Mouse (Mus musculus): ENCODE results near the gene Ano7.

The Ano7 gene

DNA sequence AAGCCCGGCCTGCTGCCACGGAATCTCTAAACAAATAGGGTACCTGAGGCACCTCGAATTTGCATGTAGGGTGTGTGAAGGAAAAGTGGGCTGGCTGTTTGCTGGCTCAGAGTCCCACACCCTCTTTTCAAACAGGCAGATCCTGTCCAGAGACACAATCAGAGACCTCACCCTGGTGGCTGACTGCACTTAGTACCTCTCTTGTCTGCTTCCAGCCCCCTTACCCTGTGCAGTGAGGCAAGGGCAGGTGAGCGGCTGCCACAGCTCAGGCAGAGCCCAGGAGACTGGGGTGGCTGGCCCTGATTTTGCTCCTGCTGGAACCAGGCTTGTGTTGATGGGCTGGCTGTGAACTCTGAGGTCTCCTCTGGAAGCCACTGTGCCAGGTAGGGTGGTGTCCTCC is at the start of gene Ano7:
Gene Ano7, plus strand, starts transcription at position 266 of the 400 bp plus-strand sequence.
- DNase-seq (ENCODE audit: low read depth, low spot score): peak; percentile 34

DNA sequence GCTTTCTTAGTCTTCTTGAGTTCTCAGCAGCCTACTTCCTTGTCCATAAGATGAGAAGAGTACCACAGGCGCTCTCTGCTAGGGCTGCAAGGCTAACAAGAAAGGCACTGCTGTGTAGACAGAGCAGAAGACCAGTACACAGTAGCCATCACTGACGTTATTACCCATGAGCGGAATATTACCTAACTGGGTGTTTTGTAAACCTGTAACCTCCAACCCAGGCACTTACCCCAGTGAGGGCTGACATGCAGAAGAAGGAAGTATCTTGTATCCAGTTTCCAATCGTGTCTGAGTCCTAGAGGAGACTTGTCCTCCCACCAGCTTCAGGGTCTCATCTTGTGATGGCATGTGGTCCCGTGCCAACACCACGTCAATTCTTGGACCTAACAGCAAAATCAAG is 49.8 kb upstream of the Ano7 start:
- DNase-seq (ENCODE audit: low read depth, low spot score): no peak

DNA sequence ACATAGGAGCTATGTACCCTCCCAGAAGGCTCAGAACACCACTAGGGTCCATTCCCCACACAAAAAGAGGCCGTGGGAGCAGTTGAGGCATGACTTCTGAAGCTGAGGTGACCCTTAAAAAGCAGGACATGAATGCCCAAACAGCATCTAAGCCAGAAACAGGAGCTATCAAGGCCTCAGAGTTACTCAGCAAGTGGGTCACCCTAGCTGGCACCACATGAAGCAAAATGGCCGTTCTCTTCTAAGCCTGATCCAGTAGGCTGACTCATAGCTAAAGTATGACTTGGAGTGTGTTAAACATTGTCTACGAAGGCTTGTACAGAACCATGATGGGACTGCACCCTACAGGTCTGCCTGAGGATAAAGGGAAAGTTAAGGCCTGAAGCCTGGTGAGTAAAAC is 47.3 kb upstream of the Ano7 start:
- DNase-seq (ENCODE audit: low read depth, low spot score): no peak

DNA sequence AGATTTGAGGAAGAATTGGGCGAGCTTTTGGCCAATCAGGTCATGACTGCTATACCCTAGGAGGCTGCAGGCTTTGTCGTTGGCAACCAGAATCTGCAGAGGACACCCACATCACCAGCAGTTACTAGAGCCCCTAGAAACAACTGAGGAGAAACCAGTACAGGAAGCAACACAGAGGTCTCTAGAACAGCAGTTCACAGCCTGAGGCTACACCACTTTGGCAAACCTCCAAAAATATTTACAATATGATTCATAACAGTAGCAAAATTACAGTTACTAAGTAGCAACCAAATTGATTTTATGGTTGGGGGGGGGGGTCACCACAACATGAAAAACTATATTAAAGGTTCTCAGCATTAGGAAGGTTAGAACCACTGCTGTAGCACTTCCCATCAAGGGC is 39.1 kb upstream of the Ano7 start:
- DNase-seq (ENCODE audit: low read depth, low spot score): no peak

DNA sequence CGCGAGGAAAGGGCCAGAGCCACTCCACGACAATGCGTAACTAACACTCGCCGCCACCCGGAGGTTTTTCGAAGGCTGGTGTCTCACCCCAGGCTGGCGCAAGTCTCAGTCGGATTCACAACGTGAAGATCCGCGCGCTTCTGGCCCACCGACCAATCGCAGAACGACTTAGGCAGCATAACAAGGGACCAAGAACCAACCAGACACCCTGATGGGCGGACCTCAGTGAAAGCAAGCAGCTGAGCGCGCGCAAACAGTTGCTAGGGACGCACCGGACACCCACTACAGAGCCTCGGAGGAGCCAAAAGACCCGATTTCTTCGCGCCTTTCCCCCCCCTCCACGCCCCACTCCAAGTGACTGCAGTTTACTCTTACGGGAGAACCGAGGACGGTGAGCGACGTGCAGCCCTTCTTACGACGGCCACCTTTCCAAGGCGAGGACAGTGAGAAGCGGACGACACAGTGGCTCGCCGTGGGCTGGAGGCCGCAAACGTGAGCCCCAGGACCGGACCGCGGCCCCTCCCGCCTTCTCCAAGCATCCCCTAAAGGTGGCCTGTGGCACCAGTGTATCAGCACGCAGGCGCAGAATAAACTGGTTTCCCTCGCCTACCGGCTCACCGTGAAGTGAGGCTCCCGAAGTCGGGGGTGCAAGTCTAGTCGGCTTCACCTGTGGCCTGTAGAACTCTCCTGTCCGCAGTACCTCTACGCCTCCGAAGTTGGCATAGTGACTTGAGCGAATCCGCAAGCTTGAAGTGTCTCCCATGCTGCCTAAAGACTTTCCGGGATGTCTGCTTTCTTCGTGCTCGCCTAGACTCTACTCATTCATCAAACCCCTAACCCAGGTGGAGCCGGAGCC is 30.9 kb upstream of the Ano7 start, which contains the start of the genes Ppp1r7 and Pask:
Gene Ppp1r7, plus strand, starts transcription at position 207 of the 856 bp plus-strand sequence.
Gene Pask, minus strand, starts transcription at position 835 of the 856 bp plus-strand sequence.
- DNase-seq (ENCODE audit: low read depth, low spot score): peak; percentile 99

DNA sequence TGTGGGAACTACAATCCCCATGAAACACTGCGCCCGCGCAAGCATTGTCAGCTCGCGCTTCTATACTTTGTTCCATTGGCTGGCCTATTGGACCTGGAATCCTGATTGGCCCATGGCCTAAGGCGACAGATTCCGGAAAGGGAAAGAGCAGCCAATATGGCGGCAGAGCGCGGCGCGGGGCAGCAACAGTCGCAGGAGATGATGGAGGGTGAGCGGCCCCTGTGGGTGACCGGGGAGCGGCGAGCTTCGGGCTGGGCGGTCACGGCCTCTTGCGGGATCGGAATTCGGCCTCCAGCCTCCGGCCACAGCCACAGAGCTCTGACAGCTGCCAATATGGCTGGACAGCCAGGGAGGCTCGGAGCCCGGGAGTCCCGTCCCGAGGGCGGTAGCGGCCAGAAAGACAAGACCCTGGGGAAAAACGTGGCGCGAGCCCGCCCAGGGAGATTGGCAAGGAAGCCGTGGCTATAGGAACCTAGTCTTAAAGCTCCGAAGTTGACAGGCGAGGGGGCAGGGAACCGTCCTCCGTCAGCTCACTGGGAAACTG is 30.2 kb upstream of the Ano7 start:
- peak; percentile 99 for DNase-seq (ENCODE audit: low read depth, low spot score)

DNA sequence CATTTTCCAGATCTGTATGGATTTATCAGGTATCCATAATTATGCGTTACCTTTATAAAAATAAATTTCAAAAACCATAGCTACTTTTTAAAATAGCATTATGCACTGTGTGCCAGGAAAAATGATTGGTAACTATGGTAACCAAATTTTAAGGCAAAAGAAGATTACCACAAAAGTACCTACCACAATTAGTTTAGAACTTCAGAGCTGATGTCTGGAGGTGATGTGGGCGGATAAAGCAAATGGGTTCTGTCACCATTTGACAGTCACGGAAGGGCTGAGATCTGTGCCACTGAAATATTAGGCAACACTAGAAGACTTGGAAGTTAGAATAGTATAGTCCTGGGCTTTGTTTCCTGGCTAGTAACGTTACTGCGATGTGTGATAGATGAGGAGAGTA is 26.6 kb upstream of the Ano7 start:
- DNase-seq (ENCODE audit: low read depth, low spot score): no peak

DNA sequence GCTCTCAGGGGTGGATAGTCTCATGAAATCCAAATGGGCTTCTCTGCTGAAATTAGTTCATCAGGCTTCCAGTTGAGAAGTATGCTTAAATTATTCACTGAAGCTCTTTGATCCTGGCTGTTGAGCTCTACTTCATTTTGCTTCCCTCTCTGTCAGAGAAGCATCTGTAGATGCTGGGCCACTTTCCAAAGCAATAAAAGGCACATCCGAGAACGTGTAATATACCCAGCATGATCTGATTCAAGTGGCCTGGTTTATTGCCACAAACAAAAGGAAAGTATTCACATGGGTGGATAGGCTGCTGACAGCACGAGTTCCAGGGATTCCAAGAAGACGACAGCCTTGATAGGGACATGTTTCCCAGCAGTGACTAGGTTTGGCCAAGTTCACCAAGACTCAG is 24.0 kb upstream of the Ano7 start:
- DNase-seq (ENCODE audit: low read depth, low spot score): no peak

DNA sequence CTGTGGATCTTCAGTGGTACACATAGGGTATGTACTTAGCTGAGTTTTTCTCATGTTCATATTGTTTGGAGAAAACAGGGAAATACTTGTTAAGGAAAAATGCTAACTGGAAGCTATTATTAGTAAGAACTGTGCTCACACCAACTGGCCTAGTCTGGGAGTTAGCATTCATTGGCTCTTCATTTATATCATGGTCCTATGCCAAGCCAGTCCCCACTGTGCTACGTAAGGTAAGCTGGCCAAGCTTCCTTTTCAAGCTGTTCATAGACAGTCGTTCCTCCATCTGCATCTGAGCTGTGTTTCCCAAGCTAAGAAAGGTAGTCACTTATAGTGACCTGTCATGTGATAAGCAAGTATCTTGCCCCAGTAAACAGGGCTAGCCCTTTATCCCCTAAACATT is 21.0 kb upstream of the Ano7 start:
- no peak for DNase-seq (ENCODE audit: low read depth, low spot score)

DNA sequence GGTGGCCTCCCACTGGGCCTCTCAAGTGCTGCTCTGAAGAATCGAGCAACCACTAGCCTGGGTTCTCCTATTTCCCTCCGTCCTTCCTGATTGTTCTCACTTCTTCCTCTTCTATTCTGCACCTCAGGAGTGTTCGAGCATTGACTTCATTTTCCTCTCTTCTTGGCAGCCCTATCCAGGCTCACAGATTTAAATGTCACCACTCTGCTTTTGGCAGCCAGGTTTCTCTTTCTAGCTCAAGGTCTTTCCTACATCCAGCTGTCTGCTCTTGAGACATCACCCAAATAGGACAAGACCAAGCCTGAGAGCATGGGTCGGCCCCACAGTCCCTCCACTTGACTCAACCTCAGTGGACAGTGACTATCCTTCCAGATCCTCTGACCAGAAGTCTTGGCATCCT is 11.1 kb upstream of the Ano7 start:
- no peak for DNase-seq (ENCODE audit: low read depth, low spot score)

DNA sequence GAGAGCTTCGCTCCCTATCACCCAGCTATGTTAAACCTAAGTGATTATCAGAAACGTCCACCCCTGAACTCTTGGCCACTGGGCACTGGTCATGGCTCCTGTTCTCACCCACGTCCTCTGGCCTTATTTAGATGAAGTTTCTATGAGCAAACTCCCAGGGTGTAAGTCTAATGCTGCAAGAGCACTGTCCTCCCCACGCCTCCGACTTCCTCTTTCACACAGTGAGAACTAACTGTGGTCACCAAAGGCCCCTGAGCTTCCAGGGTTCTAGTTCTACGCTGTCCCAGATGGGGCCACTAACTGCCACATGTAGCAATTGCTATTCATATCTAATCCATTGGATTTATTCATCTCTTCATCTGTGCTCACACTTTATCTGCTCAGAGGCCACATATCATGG is 8.1 kb upstream of the Ano7 start:
- no peak for DNase-seq (ENCODE audit: low read depth, low spot score)

DNA sequence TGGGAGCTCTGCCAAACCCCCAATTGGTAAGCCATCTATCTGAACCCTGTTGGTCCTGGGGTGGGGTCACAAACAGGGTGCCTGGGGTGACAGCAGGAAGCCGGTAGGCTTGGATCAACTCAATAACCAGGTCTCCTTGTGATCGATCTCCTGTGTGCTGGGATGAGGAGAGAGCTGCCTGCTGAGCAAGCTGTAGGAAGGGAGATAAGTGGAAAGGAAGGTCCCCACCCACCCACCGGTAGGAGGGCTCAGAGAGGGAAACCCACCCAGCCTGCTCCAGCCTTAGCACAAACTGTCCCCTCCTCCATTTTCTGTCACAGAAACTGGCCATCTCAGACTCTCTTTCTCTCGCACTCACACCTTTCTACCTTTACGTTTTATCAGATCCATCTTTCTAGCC is 3.6 kb downstream of the Ano7 start:
- DNase-seq (ENCODE audit: low read depth, low spot score): no peak

DNA sequence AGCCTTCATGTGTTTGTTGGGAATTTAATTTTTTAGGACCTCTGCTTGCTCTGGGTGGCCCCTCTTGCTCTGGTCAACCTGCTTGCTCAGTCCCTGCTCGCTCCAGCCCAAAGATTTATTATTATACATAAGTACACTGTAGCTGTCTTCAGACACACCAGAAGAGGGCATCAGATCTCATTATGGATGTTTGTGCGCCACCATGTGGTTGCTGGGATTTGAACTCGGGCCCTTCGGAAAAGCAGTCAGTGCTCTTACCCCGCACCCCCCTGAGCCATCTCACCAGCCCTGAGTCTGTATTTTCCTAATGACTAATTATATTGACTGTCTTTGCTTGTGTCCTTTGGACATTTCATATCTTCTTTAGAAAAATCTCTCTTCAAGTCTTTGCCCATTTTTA is 5.4 kb downstream of the Ano7 start:
- DNase-seq (ENCODE audit: low read depth, low spot score): no peak

DNA sequence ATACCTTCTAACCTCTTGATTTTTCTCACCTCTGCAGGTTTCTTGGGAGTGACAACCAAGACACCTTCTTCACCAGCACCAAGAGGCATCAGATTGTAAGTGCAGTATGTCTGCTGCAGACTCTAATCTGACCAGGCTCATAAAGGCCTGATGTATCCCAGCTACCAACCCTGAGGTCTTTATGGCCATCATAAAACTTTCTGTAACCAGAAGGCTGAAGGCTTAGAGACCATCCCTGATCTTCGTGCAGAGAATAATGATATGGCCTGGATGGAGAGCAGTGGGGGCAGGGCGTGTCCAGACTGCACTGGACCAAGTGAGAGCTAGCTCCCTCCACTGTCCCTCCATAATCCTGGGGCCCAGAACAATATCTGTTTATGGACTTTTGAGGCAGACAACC is 13.5 kb downstream of the Ano7 start:
- DNase-seq (ENCODE audit: low read depth, low spot score): no peak

DNA sequence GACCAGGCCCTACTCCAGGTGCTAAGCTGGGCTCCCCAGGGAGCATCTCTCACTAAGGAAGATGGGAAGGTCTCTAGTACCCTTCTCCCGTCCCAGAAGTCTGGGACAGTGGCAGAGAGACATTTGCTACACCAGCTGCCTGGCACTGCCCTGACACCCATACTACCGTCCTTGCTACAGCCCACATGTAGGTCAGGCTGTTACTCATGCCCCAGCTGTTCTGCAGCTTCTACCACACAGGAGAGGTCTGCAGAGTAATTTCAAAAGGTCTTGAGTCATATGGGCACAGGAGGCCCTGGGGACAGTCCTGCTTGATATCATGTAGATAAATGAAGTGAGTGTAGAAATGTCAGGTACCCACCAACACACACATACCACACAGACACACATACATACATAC is 15.2 kb downstream of the Ano7 start:
- no peak for DNase-seq (ENCODE audit: low read depth, low spot score)

DNA sequence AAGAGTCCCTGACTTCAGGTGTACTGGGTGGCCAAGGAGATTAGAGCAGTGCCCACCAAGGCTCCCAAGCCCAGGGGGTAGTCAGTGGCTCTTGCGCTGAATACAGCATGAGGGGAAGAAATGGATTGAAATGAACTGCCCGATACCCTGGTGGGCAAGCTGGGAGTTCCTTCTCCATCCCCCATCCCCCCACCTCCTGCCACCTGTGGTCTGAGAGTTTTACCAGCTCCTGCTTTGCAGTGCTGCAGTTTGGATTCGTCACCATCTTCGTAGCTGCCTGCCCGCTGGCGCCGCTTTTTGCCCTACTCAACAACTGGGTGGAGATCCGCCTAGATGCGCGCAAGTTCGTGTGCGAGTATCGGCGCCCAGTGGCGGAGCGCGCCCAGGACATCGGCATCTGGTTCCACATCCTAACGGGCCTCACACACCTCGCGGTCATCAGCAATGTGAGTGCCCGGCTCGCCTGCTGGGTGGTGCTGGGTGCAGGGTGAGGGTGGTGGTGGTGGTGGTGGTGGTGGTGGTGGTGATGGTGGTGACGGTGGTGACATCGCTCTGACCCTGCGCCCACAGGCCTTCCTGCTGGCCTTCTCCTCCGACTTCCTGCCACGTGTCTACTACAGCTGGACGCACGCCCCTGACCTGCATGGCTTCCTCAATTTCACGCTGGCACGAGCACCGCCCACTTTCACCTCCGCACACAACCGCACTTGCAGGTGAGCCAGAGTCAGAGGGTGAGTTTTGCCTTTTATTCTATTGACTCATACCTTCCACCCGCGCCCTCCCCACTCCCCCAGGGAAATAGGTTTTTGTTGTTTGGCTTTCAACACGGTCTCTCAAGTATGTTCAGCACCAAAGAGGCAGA is 27.7 kb downstream of the Ano7 start:
- DNase-seq (ENCODE audit: low read depth, low spot score): peak; percentile 32

DNA sequence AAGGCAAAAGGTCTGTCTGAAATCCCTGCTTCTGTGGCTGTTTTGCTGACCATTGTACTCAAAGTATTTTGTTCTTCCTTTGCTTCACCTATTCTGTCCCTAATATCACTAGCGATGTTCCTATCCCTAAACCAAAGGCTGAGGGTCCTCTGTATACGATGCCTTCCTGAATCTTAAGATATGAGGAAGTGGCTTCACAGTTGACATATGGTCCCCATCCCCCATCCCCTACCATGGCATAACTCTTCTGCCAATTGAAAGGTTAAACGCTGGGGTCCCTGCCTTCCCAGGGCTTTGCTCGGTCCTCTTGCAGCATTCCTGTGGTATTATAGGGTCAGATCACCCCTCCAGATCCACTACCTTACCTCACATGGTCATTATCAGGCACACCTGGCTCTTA is 29.7 kb downstream of the Ano7 start:
- DNase-seq (ENCODE audit: low read depth, low spot score): no peak

DNA sequence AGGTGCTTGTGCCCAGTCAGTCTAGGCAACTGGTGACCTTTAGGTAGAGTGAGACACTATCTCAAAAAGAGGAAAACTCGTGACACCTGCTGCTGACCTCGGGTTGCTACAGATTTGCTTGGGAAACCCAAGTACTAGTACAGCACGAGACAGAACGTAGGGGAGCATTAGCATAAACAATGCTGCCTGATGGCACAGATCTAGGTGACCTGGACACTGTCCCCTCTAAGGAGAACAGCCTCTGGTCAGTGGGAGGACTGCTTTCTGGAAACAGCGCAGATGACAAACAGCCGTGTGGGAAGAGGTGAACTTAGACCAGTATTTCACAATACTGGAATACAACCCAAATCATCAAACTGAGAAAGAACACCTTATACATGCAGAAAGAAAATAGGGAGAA is 58.4 kb downstream of the Ano7 start:
- DNase-seq (ENCODE audit: low read depth, low spot score): no peak

DNA sequence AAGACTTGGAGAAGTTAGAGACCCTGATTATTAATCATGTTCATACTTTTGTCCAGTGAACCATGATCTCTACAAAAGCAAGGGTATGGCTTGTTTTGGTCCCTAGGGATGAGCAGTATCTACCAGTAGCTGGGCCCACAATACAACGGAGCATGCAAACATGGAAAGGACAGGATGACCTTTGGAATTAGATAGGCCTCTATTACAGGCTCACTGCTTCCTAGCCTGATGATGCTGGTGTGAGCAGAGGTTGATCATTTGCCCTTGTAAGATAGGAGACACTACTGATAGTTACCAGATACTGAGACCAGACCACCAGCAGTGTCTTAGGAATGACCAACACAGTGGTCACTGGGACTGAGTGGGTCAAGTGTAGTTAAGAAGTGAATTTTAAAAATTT is 65.6 kb downstream of the Ano7 start:
- no peak for DNase-seq (ENCODE audit: low read depth, low spot score)

DNA sequence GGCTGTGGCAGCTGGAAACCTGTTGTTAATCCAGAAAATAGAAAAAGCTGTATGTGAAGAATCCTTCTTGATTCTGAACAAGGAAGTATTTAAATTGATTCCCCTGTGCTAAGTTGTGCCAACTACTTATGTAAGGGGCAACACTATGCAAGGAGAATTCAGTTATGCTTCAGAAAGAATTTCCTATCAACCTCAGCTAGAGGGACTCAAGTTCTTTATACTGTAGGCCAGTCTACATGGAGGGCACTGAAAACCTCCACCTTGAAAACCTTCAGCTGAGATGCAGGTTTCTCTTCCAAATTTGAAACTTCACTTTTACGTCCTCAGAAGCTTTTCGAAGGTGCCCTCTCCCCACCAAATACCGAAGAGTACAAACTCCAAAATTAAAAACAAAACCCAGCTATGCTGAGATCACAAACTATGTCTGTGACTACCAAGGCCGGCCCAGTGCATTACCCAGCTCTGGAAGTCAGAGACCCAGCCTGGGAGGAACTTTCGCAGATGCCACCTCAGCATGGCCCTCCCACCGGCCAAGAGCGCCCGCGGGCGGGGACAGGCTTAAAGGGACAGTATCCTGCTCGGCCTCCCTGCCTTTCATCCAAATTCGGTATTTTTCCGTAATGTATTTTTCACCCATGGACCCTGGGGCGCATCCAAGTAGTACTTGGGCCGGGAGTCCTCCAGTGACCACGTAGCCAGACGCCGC is 70.8 kb downstream of the Ano7 start:
- no peak for DNase-seq (ENCODE audit: low read depth, low spot score)

DNA sequence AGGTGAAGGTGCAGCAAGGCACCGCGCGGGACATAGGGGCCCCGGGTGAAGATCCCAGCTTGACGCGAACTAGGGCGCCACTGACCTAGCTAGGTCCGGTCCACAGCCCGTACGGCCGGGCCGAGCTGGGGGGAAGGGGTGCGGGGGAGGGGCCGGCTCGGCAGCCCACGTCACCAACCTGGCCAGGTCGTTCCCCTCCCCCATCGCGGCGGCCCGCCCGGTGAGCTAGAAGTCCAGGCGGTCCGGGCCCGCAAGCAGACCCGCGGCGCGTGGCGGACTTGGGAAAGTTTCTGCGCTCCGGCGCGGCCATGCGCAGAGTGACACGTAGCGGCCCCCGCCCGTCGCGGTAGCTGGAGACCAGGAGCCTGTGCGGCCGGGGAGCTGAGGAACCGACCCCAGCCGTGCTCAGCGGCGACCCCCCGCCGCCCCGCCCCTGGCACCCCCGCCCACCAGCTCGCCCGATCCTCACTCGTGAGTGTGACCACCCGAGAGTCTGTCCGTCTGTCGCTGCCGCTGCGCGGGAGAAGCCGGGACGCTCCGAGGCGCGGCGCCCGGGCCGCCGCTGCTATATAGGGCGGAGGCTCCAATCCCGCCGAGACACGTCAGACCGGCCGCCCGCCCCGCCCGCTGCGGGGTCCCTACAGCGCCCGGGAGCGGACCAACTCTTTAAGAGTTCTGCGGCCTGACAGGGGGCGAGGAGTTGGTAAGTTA is 71.5 kb downstream of the Ano7 start:
- peak; percentile 57 for DNase-seq (ENCODE audit: low read depth, low spot score)

All from R1 (cell line).